Mouse (Mus musculus) erythroblast, embryonic 14.5 days (primary cell): ENCODE measurements around the gene Vps53.

ENCODE experiments used
- GATA1 ChIP-seq: IDR thresholded peaks from 2 replicates; pipeline ENCODE4 v1.6.1; 2012; ENCODE audit warnings: low read length, inconsistent platforms, mixed read lengths
- TAL1 ChIP-seq: IDR thresholded peaks from 3 replicates; pipeline ENCODE4 v1.6.1; 2012; ENCODE audit warnings: low read length, inconsistent platforms, mixed read lengths

DNA sequence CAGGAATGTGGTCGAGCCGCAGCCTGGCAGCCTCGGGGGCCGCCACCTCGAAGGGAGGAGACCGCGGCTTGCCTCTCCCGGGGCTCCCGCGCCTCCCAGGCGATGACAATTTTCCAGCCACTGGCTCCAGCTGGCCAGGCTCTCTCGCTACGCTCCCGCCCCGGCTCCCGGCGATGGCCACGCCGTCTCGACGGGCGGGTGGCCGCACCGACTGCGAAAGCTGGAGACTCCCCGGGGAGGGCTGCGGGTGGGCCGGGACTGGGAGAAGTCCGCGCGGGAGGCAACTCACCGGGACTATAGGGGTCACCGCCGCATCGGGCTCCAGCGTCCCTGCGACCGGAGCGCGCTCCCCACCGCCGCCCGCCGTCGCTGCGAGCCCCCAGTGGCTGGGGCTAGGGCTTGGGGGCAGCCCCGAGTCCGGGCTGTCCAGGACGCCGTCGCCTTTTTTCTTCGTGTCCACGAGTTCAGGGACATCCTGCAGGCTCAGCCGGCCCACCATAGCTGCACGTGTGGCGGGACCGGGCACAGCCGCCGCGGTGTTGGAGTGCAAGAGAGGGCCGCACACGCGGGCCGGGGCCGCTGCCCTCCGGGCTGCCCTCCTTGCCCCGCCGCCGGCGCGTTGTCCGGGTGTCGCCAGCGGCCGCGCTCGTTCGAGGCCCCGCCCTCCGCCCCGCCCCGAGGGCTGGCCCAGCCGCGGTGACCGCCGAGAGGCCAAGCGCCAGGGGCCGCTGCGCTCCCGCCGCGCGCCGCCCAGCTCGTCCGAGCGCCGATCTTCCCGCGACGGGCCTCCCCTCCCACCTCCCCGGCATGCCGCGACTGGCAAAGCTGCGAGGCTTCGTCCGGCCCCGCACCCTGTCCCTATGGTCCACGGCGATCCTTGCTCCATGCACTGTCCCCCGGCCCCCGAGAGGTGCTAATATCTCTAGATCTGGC lies 152.0 kb downstream of the Vps53 start, which contains the start of gene Rflnb:
- no peak for TF ChIP-seq GATA1
- TF ChIP-seq TAL1: no peak
